Mouse (Mus musculus): ENCODE data around the gene Gm13277.
"Not testable (repeated sequence)": the region's sequence is repeated elsewhere in the genome, so short reads cannot be mapped to it uniquely, and the experiment has no call there.

Gm13277 gene

DNA sequence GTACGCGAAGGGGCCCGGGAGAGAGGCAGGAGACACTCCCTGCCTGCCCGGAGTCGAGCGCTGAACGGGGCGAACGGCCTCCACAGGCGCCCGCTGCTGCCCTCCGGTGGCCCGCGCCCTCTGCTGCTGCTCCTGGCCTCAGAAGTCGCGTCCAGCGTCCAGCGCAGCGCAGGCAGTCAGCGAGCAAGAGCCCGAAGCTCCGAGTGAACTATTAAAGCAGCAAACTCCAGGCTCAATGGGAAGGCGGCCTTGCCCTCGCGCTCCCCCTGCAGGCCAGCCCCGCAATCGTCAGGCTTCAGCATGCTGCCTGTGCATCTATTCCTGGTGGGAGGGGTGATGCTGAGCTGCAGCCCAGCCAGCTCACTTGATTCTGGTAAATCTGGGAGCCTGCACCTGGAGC lies 3.0 kb upstream of the Gm13277 start, which contains the start of gene Gm13276:
Gene Gm13276 (plus strand): TSS at position 301 of the 400 bp plus-strand sequence.
- not testable (repeated sequence) for DNase-seq (ENCODE audit: low spot score)

GRCm38 (mm10) chr4:88791250-88791649 lies 2.8 kb downstream of the Gm13277 start, which contains the start of gene Gm13278:
Gene Gm13278, plus strand, starts transcription at chr4:88791550.
- not testable (repeated sequence) for DNase-seq (ENCODE audit: low spot score)

- DNase-seq (ENCODE audit: low spot score) = peak; percentile 96
Measured at GRCm38 (mm10) chr4:88793936-88794675, 5.7 kb downstream of the Gm13277 start, which contains the start of gene Gm13275. Gene Gm13275, plus strand, starts transcription at chr4:88794487.

- DNase-seq (ENCODE audit: low spot score) = not testable (repeated sequence)
Measured at GRCm38 (mm10) chr4:88797097-88797496, 8.7 kb downstream of the Gm13277 start, which contains the start of gene Gm13279. Gene Gm13279, plus strand, starts transcription at chr4:88797397.

GRCm38 (mm10) chr4:88799365-88799764 lies 10.9 kb downstream of the Gm13277 start, which contains the start of gene Gm13285:
Gene Gm13285, plus strand, starts transcription at chr4:88799665.
- not testable (repeated sequence) for DNase-seq (ENCODE audit: low spot score)

DNA sequence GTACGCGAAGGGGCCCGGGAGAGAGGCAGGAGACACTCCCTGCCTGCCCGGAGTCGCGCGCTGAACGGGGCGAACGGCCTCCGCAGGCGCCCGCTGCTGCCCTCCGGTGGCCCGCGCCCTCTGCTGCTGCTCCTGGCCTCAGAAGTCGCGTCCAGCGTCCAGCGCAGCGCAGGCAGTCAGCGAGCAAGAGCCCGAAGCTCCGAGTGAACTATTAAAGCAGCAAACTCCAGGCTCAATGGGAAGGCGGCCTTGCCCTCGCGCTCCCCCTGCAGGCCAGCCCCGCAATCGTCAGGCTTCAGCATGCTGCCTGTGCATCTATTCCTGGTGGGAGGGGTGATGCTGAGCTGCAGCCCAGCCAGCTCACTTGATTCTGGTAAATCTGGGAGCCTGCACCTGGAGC lies 14.5 kb downstream of the Gm13277 start, which contains the start of gene Gm13287:
Gene Gm13287 (plus strand): TSS at position 301 of the 400 bp plus-strand sequence.
- not testable (repeated sequence) for DNase-seq (ENCODE audit: low spot score)

GRCm38 (mm10) chr4:88805231-88805630 lies 16.8 kb downstream of the Gm13277 start, which contains the start of gene Gm13288:
Gene Gm13288, plus strand, starts transcription at chr4:88805531.
- DNase-seq (ENCODE audit: low spot score) = not testable (repeated sequence)

DNA sequence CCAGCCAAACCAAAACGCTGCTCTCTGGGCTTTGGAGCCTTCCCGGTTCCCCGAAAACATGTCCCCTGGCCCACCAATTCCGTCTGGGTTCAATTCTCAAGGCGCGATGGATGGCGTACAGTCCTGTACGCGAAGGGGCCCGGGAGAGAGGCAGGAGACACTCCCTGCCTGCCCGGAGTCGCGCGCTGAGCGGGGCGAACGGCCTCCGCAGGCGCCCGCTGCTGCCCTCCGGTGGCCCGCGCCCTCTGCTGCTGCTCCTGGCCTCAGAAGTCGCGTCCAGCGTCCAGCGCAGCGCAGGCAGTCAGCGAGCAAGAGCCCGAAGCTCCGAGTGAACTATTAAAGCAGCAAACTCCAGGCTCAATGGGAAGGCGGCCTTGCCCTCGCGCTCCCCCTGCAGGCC lies 17.3 kb downstream of the Gm13277 start:
- DNase-seq (ENCODE audit: low spot score) = not testable (repeated sequence)

DNA sequence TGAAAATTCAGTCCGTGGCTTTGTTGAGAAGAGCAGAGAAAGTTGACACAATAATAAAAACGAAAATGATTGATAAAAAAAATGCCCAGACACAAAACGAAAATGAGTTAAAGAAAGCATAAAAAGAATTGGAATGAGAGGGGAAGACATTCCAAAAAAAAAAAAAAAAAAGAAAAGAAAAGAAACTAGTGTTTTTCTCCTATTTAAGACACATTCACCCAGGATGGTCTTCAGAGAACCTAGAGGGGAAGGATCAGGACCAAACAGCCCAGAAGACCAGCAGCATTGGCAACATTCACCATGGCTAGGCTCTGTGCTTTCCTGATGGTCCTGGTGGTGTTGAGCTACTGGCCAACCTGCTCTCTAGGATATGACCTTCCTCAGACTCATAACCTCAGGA lies 27.5 kb downstream of the Gm13277 start, which contains the start of gene Ifna7:
Gene Ifna7 (plus strand): TSS at position 301 of the 400 bp plus-strand sequence.
- DNase-seq (ENCODE audit: low spot score) = no peak

DNA sequence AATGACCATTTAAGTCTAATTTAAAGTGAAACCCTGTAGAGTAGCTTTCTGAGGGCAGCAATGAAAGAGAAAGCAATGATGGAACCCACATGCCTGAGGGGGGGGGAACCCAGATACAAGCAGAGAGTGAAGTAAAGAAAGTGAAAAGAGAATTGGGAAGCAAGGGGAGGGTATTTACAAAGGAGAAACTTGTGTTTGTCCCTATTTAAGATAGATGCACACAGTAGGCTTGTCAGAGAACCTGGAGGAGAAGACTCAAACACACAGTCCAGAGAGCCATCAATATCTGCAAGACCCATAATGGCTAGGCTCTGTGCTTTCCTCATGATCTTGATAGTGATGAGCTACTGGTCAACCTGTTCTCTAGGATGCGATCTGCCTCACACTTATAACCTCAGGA lies 31.2 kb downstream of the Gm13277 start, which contains the start of gene Ifna11:
Gene Ifna11 (plus strand): TSS at position 301 of the 400 bp plus-strand sequence.
- DNase-seq (ENCODE audit: low spot score) = no peak

- no peak for DNase-seq (ENCODE audit: low spot score)
Measured at GRCm38 (mm10) chr4:88822995-88823394, 34.6 kb downstream of the Gm13277 start.

DNA sequence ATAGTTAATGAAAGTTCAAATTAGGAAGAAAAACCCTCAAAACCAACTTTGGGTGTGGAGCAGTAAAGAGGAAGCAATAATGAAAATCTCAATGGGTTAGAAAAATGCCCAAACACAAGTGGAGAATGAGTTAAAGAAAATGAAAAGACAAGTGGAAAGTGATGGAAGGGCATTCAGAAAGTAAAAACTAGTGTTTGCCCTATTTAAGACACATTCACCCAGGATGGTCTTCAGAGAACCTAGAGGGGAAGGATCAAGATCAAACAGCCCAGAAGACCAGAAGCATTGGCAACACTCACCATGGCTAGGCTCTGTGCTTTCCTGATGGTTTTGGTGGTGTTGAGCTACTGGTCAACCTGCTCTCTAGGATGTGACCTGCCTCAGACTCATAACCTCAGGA lies 38.7 kb downstream of the Gm13277 start, which contains the start of gene Ifna6:
Gene Ifna6 (plus strand): TSS at position 301 of the 400 bp plus-strand sequence.
- DNase-seq (ENCODE audit: low spot score) = not testable (repeated sequence)

DNA sequence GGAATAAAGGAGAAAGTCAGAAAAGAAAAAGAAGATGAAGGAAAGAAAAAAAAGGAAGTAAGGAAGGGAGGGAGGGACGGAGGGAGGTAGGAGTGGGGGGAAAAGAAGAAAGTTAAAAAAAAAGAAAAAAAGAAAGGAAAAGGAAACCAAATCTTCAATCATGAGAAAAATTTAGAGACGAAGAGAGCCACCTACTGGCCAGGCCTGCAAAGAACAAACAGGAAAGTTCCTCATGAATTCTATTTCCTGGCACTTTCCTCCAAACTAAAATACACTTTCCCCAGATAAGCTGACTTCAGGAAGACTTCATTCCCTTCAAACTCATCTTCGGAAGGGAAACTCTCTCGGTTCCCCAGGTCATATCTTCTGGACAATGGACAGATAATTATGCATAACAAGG lies 42.1 kb downstream of the Gm13277 start:
- DNase-seq (ENCODE audit: low spot score) = no peak

- DNase-seq (ENCODE audit: low spot score) = not testable (repeated sequence)
Measured at GRCm38 (mm10) chr4:88835225-88835624, 46.8 kb downstream of the Gm13277 start, which contains the start of gene Ifna5. Gene Ifna5, plus strand, starts transcription at chr4:88835525.

Measured in ovary, postnatal 10 days (tissue).